Mouse (Mus musculus) liver, postnatal 0 days (tissue): ENCODE data around the gene Cep112.

Experiments used
- CTCF ChIP-seq: sonication (generic); IDR thresholded peaks from 2 replicates; pipeline ENCODE4 v1.5.1; 2016; ENCODE audit warnings: antibody characterized with exemption, low read depth
- EP300 ChIP-seq: IDR thresholded peaks from 2 replicates; pipeline ENCODE4 v1.6.1; 2016; ENCODE audit warnings: antibody characterized with exemption, low read depth, mild to moderate bottlenecking

- no peak for TF ChIP-seq CTCF
- TF ChIP-seq EP300 = no peak
Observed at GRCm38 (mm10) chr11:108552997-108553622, 128.1 kb downstream of the Cep112 start.
